Mouse (Mus musculus): ENCODE results near the gene Gtf3c5. TPM values are rescaled to one million over a fixed set of nuclear protein-coding genes. Genes with fewer than 3 reads are reported as not detected.

Gtf3c5 gene
- polyA plus RNA-seq (2014; fragmentation: Nextera tagmentation; extraction: Ambion mirVana), result 33.9 and 41.9 TPM in 2 replicates

DNA sequence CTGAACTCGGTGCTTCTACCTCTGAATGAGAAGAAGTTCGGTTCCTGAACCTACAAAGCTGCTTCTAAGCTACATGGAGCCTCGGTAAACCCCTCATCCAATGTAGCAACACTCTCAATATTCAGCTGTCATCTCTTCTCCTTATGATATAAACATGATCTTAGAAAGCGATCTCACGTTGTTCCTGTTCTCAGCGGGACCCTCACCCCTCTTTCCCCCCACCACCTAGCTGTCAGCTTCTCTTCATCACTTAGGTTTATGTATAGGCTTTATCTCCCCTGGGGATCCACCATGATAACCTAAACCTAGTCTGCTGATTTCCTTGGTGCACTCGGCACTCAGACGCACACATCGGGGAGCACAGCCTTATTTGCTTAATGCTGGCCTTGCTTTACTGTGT is at the start of gene Gtf3c5:
Gene Gtf3c5, minus strand, starts transcription at position 101 of the 400 bp plus-strand sequence.
- peak within 1 kb of the TSS; percentile 67 for H3K4me3 ChIP-seq (ENCODE audit: low read depth, low read length)
- peak within 1 kb of the TSS; percentile 71 for H3K9ac ChIP-seq
- TF ChIP-seq CTCF (IDR thresholded peaks at IDR 0.05; ENCODE audit: low read depth), result no peak
- no peaks in the 10 kb centered on the region for H3K4me1 ChIP-seq (ENCODE audit: insufficient read depth)
- peak within 1 kb of the TSS; percentile 71 for H3K4me2 ChIP-seq
- WGBS, result 67% methylated on average over 9 of the region's 9 CpGs
- no peak for ATAC-seq (ENCODE audit: insufficient read depth)
- no peaks in the 10 kb centered on the region for H3K27me3 ChIP-seq (ENCODE audit: insufficient read depth, low read length)
- H3K36me3 ChIP-seq (ENCODE audit: insufficient read depth), result peaks cover 15% of the 10 kb centered on the region
- no peak for DNase-seq
- H3K9me3 ChIP-seq (ENCODE audit: low read depth, low read length), result no peaks in the 10 kb centered on the region
- peak within 1 kb of the TSS; percentile 87 for H3K27ac ChIP-seq (ENCODE audit: low read depth)

DNA sequence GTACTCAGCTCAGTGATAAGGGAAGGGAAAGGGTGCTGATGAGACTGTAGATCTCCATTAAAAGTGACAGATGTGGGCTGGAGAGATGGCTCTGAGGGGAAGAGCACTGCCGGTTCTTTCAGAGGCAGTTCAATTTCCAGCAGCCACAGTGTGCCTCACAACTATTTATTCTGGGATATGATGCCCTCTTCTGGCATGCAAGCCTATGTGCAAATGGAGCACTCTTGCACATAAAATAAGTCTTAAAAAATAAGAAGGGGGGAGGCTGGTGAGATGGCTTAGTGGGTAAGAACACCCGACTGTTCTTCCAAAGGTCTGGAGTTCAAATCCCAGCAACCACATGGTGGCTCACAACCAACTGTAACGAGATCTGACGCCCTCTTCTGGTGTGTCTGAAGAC is 49.6 kb upstream of the Gtf3c5 start:
- H3K4me2 ChIP-seq, result no peak overlapping the region
- no peak for TF ChIP-seq CTCF (IDR thresholded peaks at IDR 0.05; ENCODE audit: low read depth)
- WGBS, result 47% methylated on average over 4 of the region's 4 CpGs
- H3K4me3 ChIP-seq (ENCODE audit: low read depth, low read length), result no peak overlapping the region
- no peak overlapping the region for H3K9ac ChIP-seq
- no peaks in the 10 kb centered on the region for H3K27me3 ChIP-seq (ENCODE audit: insufficient read depth, low read length)
- H3K36me3 ChIP-seq (ENCODE audit: insufficient read depth), result no peaks in the 10 kb centered on the region
- no peaks in the 10 kb centered on the region for H3K4me1 ChIP-seq (ENCODE audit: insufficient read depth)
- H3K9me3 ChIP-seq (ENCODE audit: low read depth, low read length), result no peaks in the 10 kb centered on the region
- DNase-seq (no peak), ATAC-seq (ENCODE audit: insufficient read depth) (no peak)
- no peak overlapping the region for H3K27ac ChIP-seq (ENCODE audit: low read depth)

DNA sequence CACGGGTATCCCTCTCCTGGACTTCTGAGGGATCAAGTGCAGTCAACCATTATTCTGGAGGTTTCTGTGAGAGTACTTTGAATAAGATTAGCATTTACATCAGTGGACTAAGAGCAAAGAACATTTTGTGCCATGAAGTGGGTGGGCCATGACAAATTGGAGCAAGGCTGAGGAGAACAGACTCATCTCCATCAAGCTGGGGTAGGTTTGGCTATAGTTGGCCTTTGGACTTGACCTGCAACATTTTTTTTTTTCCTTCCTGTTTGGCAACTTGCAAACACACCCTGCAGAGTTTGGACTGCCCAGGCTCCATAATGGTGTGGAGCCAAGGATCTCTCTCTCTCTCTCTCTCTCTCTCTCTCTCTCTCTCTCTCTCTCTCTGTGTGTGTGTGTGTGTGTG is 49.1 kb upstream of the Gtf3c5 start:
- no peak overlapping the region for H3K27ac ChIP-seq (ENCODE audit: low read depth)
- no peak for ATAC-seq (ENCODE audit: insufficient read depth)
- no peak for DNase-seq
- TF ChIP-seq CTCF (IDR thresholded peaks at IDR 0.05; ENCODE audit: low read depth), result no peak
- 61% methylated on average over 1 of the region's 1 CpGs for whole genome bisulfite sequencing
- H3K27me3 ChIP-seq (ENCODE audit: insufficient read depth, low read length), result no peaks in the 10 kb centered on the region
- H3K4me2 ChIP-seq, result no peak overlapping the region
- no peak overlapping the region for H3K4me3 ChIP-seq (ENCODE audit: low read depth, low read length)
- no peaks in the 10 kb centered on the region for H3K36me3 ChIP-seq (ENCODE audit: insufficient read depth)
- H3K4me1 ChIP-seq (ENCODE audit: insufficient read depth), result no peaks in the 10 kb centered on the region
- no peak overlapping the region for H3K9ac ChIP-seq
- H3K9me3 ChIP-seq (ENCODE audit: low read depth, low read length), result no peaks in the 10 kb centered on the region

DNA sequence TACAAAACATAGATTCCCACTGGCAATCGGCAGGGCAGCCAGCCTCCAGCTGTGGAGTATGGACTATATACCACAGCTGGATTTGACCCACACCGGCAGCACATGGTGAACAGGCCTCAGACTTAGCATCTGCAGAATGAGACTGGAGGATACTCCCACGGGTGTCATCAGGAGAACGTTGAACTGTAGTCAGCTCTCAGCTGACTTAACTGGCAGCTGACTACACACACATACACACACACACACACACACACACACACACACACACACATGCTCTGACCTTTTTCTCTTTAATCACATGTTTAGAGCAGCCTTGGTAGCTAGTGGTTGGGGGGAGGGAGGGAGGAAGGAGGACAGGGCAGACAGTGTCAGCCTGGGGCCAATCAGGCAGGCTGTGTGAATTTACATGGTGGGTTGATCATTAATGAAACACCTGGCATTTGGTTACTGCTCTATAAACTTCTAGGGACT is 46.4 kb upstream of the Gtf3c5 start:
- Histone ChIP-seq H3K27ac (ENCODE audit: low read depth) (no peak overlapping the region), H3K4me1 (ENCODE audit: insufficient read depth) (no peaks in the 10 kb centered on the region), H3K9me3 (ENCODE audit: low read depth, low read length) (no peaks in the 10 kb centered on the region), H3K9ac (no peak overlapping the region), H3K27me3 (ENCODE audit: insufficient read depth, low read length) (no peaks in the 10 kb centered on the region), H3K4me2 (no peak overlapping the region), H3K36me3 (ENCODE audit: insufficient read depth) (no peaks in the 10 kb centered on the region), H3K4me3 (ENCODE audit: low read depth, low read length) (no peak overlapping the region)
- no peak for TF ChIP-seq CTCF (IDR thresholded peaks at IDR 0.05; ENCODE audit: low read depth)
- no peak for ATAC-seq (ENCODE audit: insufficient read depth)
- 31% methylated on average over 4 of the region's 4 CpGs for WGBS
- DNase-seq, result no peak

DNA sequence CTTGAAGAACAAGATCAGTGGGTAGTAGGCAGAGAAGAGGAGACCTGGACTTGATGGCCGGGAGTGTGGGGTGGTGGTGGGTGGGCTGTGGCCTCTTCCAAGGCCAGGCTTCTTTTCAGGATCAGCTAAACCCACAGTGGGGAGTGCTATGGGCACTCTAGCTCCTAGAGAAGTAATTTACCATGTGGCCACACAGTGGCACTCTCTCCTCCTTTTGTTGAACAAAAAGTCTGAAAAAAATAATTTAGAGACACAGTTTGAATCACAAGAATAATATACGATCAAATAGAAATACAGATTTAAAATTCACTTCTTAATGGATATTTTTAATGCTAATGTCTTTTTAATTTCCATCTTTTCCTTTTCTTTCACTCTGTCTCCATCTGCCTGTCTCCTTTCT is 44.5 kb upstream of the Gtf3c5 start:
- Histone ChIP-seq H3K36me3 (ENCODE audit: insufficient read depth) (no peaks in the 10 kb centered on the region), H3K9ac (no peak overlapping the region)
- no peak for ATAC-seq (ENCODE audit: insufficient read depth)

DNA sequence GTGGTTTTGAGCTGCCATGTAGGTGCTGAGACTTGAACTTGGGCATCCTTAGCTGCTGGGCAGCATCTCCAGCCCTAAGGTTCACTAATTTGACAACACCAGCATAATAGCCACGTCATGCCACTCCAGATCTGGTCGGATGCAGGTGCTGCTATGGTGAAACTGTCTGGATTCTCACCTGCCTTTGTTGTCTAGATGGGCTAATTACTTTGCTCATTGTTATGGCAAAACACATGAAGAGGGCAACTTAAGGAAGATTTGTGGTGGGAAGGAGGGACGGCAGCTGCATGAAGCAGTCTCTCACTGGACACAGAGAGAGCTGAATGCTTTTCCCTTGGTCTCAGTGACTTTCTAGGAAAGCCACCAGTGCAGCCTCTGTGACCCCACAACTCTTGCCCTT is 42.5 kb upstream of the Gtf3c5 start:
- no peaks in the 10 kb centered on the region for H3K9me3 ChIP-seq (ENCODE audit: low read depth, low read length)
- no peak overlapping the region for H3K4me3 ChIP-seq (ENCODE audit: low read depth, low read length)
- H3K4me1 ChIP-seq (ENCODE audit: insufficient read depth), result no peaks in the 10 kb centered on the region
- no peak for TF ChIP-seq CTCF (IDR thresholded peaks at IDR 0.05; ENCODE audit: low read depth)
- no peaks in the 10 kb centered on the region for H3K36me3 ChIP-seq (ENCODE audit: insufficient read depth)
- WGBS, result 76% methylated on average over 3 of the region's 3 CpGs
- DNase-seq, result no peak
- ATAC-seq (ENCODE audit: insufficient read depth), result no peak
- no peak overlapping the region for H3K9ac ChIP-seq
- peaks cover 6% of the 10 kb centered on the region for H3K27me3 ChIP-seq (ENCODE audit: insufficient read depth, low read length)
- no peak overlapping the region for H3K27ac ChIP-seq (ENCODE audit: low read depth)
- H3K4me2 ChIP-seq, result no peak overlapping the region

More for the DNA sequence above, 44.5 kb upstream of the Gtf3c5 start:
- Histone ChIP-seq H3K27ac (ENCODE audit: low read depth) (no peak overlapping the region), H3K4me3 (ENCODE audit: low read depth, low read length) (no peak overlapping the region), H3K27me3 (ENCODE audit: insufficient read depth, low read length) (no peaks in the 10 kb centered on the region), H3K9me3 (ENCODE audit: low read depth, low read length) (no peaks in the 10 kb centered on the region), H3K4me1 (ENCODE audit: insufficient read depth) (no peaks in the 10 kb centered on the region), H3K4me2 (no peak overlapping the region)
- peak; percentile 17 for DNase-seq
- TF ChIP-seq CTCF (IDR thresholded peaks at IDR 0.05; ENCODE audit: low read depth), result no peak
- 47% methylated on average over 2 of the region's 2 CpGs for WGBS

DNA sequence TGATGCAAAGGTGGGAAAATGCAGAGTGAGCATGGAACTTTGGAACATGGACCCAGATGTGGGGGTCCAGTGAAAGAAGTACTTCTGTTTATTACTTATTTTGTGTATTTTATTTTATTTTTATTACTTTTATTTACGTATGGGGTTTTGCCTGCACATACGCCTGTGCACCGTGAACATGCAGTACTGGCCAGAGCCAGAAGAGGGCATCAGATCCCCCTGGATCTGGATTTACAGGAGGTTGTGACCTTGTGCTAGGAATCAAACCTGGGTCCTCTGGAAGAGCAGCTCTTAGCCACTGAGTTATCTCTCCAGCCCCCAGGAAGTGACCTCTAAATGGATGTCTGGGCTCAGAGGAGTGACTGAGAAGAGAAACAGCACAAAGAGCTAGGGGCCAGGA is 41.3 kb upstream of the Gtf3c5 start:
- Histone ChIP-seq H3K36me3 (ENCODE audit: insufficient read depth) (no peaks in the 10 kb centered on the region), H3K27me3 (ENCODE audit: insufficient read depth, low read length) (peaks cover 12% of the 10 kb centered on the region), H3K4me3 (ENCODE audit: low read depth, low read length) (no peak overlapping the region), H3K4me1 (ENCODE audit: insufficient read depth) (no peaks in the 10 kb centered on the region), H3K4me2 (no peak overlapping the region), H3K9ac (no peak overlapping the region), H3K9me3 (ENCODE audit: low read depth, low read length) (no peaks in the 10 kb centered on the region), H3K27ac (ENCODE audit: low read depth) (no peak overlapping the region)
- no peak for ATAC-seq (ENCODE audit: insufficient read depth)
- 0 out of 2 replicates have a peak, but pooled peaks have one; percentile 26 for TF ChIP-seq CTCF (IDR thresholded peaks at IDR 0.05; ENCODE audit: low read depth)
- WGBS, result 86% methylated on average over 3 of the region's 3 CpGs
- no peak for DNase-seq

Data from lung, embryonic 14.5 days (tissue).